Mouse (Mus musculus) lung, embryonic 14.5 days (tissue): Measurements from ENCODE around the gene Sncg. TPM values are rescaled to one million over a fixed set of nuclear protein-coding genes. Genes with fewer than 3 reads are reported as not detected.
"Not testable (repeated sequence)": the region's sequence is repeated elsewhere in the genome, so short reads cannot be mapped to it uniquely, and the experiment has no call there.

Experiments used
- ATAC-seq: fragments of 200-750 bp; cut with Nextera tagmentation; 2 replicates; pipeline ENCODE4 v1.8.0; 2017; ENCODE audit warnings: mild to moderate bottlenecking, moderate TSS enrichment, moderate library complexity; ENCODE audit not compliant: insufficient read depth
- DNase-seq: peaks from one replicate; pipeline ENCODE4 v3.0.0-alpha.2; 2015
- H3K27ac ChIP-seq: fragments of 300-500 bp; sonication (generic); 2 replicates; pipeline ENCODE4 v1.5.1; 2014; ENCODE audit warnings: low read depth, mild to moderate bottlenecking, moderate library complexity
- H3K27me3 ChIP-seq: fragments of 300-500 bp; sonication (generic); 2 replicates; pipeline ENCODE4 v1.6.1; 2014; ENCODE audit warnings: low read length, control low read depth; ENCODE audit not compliant: insufficient read depth
- H3K36me3 ChIP-seq: fragments of 300-500 bp; sonication (generic); 2 replicates; pipeline ENCODE4 v1.6.1; 2014; ENCODE audit warnings: control low read depth; ENCODE audit not compliant: insufficient read depth
- H3K4me1 ChIP-seq: fragments of 300-500 bp; sonication (generic); 2 replicates; pipeline ENCODE4 v1.6.1; 2014; ENCODE audit warnings: antibody characterized with exemption, control low read depth; ENCODE audit not compliant: insufficient read depth
- H3K4me2 ChIP-seq: fragments of 300-500 bp; sonication (generic); 2 replicates; pipeline ENCODE4 v1.6.1; 2014; ENCODE audit warnings: mild to moderate bottlenecking
- H3K4me3 ChIP-seq: fragments of 300-500 bp; sonication (generic); 2 replicates; pipeline ENCODE4 v1.5.1; 2014; ENCODE audit warnings: low read depth, low read length
- H3K9ac ChIP-seq: fragments of 300-500 bp; sonication (generic); 2 replicates; pipeline ENCODE4 v1.6.1; 2014
- H3K9me3 ChIP-seq: fragments of 300-500 bp; sonication (generic); 2 replicates; pipeline ENCODE4 v1.6.1; 2016; ENCODE audit warnings: low read depth, low read length, control low read depth
- CTCF ChIP-seq: IDR thresholded peaks from 2 replicates; pipeline ENCODE4 v1.5.1; 2016; ENCODE audit warnings: antibody characterized with exemption, low read depth
- WGBS: fragments of 180-500 bp; shearing (Covaris S2); extraction: QIAGEN DNeasy Blood & Tissue Kit; methylation state at CpG from one replicate; pipeline ENCODE4 v1.1.7; 2014; 5-methylcytosine and 5-hydroxymethylcytosine counted together
- polyA plus RNA-seq: library from polyadenylated mRNA; unstranded; fragments of >200 nt; fragmentation: Nextera tagmentation; extraction: Ambion mirVana; gene quantifications from 2 replicates; pipeline ENCODE4 v1.2.1, GENCODE M21; 2014

Gene Sncg
- 4.9 and 5.2 TPM in 2 replicates for polyA plus RNA-seq

DNA sequence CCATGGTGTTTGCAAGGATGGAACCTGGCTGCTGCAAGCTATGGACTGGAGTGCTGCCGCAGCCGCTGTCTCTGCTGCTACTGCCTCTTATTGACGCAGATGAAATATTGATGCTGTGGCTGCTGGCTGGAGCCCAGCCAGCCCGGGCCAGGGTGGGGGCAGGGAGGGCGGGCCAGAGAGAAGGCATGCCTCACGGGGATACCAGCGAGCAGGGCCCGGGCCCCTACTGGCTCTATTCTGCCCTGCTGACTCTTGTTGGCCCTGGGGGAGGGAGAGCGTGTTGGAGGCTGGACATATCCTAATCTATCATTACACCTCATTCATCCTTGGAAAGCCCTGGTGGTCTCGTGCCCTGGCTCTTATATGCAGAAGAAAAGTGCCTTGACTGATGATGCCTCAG, at the start of gene Sncg:
Sncg (minus strand) TSS at position 213 of the 400 bp plus-strand sequence.
- no peak for TF ChIP-seq CTCF
- no peak within 1 kb of the TSS for H3K27ac ChIP-seq
- peak within 1 kb of the TSS; percentile 23 for H3K4me3 ChIP-seq
- H3K9me3 ChIP-seq, result no peaks in the 10 kb centered on the region
- no peaks in the 10 kb centered on the region for H3K4me1 ChIP-seq
- 25% methylated on average over 10 of the region's 10 CpGs for WGBS
- ATAC-seq (peak; percentile 57; the same call in 1 of the 2 replicates), DNase-seq (peak; percentile 73)
- peak within 1 kb of the TSS; percentile 48 for H3K4me2 ChIP-seq
- H3K36me3 ChIP-seq, result no peaks in the 10 kb centered on the region
- no peak within 1 kb of the TSS for H3K9ac ChIP-seq
- H3K27me3 ChIP-seq, result no peaks in the 10 kb centered on the region

GRCm38 (mm10) chr14:34421078-34421477, 46.5 kb upstream of the Sncg start:
- H3K36me3 ChIP-seq, result peaks cover 71% of the 10 kb centered on the region
- 87% methylated on average over 1 of the region's 1 CpGs for WGBS
- TF ChIP-seq CTCF, result no peak

DNA sequence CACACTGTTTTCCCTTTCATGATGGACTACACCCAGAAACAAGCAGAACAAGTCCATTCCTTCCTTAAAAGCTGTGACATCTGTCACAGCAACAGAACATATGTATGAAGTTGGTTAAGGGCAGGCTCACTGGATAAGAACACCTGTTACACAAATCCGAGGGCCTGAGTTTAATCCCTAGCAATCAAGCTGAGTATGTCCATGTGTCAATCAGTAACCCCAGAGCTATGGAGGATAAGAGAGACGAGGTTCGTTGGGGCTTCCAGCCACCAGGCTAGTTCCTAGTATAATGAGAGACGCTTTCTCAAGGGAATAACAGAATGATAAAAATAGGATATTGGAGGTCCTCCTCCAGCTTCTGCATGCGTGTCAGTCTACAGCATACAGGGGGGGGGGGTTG, 42.9 kb upstream of the Sncg start:
- ATAC-seq (no peak), DNase-seq (no peak)
- Histone ChIP-seq H3K9me3 (no peaks in the 10 kb centered on the region), H3K27me3 (no peaks in the 10 kb centered on the region), H3K27ac (no peak overlapping the region), H3K4me2 (no peak overlapping the region), H3K36me3 (peaks cover 69% of the 10 kb centered on the region), H3K9ac (no peak overlapping the region), H3K4me3 (no peak overlapping the region), H3K4me1 (no peaks in the 10 kb centered on the region)
- TF ChIP-seq CTCF, result no peak
- whole genome bisulfite sequencing, result 88% methylated on average over 5 of the region's 5 CpGs

More at GRCm38 (mm10) chr14:34421078-34421477, 46.5 kb upstream of the Sncg start:
- DNase-seq (no peak), ATAC-seq (no peak)
- Histone ChIP-seq H3K27me3 (no peaks in the 10 kb centered on the region), H3K9me3 (no peaks in the 10 kb centered on the region), H3K27ac (no peak overlapping the region), H3K4me3 (no peak overlapping the region), H3K4me2 (no peak overlapping the region), H3K9ac (no peak overlapping the region), H3K4me1 (no peaks in the 10 kb centered on the region)

DNA sequence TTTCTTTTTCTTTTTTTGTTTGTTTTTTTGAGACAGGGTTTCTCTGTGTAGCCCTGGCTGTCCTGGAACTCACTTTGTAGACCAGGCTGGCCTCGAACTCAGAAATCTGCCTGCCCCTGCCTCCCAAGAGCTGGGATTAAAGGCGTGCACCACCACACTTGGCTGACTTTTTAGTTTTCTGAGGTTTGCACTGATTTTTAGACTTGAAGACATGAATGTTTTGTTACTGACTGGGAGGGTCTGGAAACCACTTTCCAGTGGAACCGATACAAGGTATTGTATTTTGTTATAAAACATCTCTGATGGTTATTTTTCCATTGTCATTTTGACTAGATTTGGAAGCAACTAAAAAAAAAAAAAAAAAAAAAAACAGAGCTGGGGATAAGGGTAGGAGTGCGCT, 42.4 kb upstream of the Sncg start:
- not testable (repeated sequence) for DNase-seq, H3K27ac ChIP-seq, H3K9ac ChIP-seq, H3K4me2 ChIP-seq, H3K9me3 ChIP-seq, H3K27me3 ChIP-seq, H3K4me3 ChIP-seq, H3K4me1 ChIP-seq, ATAC-seq
- H3K36me3 ChIP-seq, result peaks cover 69% of the 10 kb centered on the region
- WGBS, result 92% methylated on average over 4 of the region's 4 CpGs

GRCm38 (mm10) chr14:34412164-34412896, 37.7 kb upstream of the Sncg start:
- no peak for TF ChIP-seq CTCF
- H3K4me3 ChIP-seq, result no peak overlapping the region
- H3K4me2 ChIP-seq, result no peak overlapping the region
- no peak overlapping the region for H3K9ac ChIP-seq
- no peak overlapping the region for H3K27ac ChIP-seq
- H3K4me1 ChIP-seq, result no peaks in the 10 kb centered on the region
- WGBS, result 93% methylated on average over 7 of the region's 7 CpGs
- peaks cover 80% of the 10 kb centered on the region for H3K36me3 ChIP-seq
- ATAC-seq (no peak), DNase-seq (no peak)
- H3K27me3 ChIP-seq, result no peaks in the 10 kb centered on the region
- no peaks in the 10 kb centered on the region for H3K9me3 ChIP-seq

DNA sequence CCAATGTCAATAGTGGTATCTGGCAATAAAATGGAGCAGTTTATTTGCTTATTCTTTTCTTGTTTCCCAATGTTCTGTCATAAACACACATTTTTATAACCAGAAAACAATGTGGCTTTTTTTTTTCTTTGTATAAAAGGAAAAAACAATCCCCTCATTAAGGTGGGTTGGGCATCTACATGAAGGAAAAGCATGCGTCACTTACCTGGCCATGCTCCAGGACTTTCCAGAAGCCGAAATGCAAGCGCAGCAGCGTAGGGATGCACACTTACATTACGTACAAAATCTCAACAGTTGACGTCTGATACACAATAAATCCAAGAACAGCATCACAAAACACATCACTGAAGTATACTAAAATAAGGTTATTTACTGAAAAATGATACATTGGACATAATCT, 36.1 kb upstream of the Sncg start:
- H3K27me3 ChIP-seq, result no peaks in the 10 kb centered on the region
- H3K4me1 ChIP-seq, result no peaks in the 10 kb centered on the region
- no peak for DNase-seq
- WGBS, result 92% methylated on average over 6 of the region's 6 CpGs
- peaks cover 91% of the 10 kb centered on the region for H3K36me3 ChIP-seq
- H3K27ac ChIP-seq, result no peak overlapping the region
- H3K9me3 ChIP-seq, result no peaks in the 10 kb centered on the region
- no peak overlapping the region for H3K9ac ChIP-seq
- H3K4me2 ChIP-seq, result no peak overlapping the region
- ATAC-seq, result no peak
- no peak for TF ChIP-seq CTCF
- no peak overlapping the region for H3K4me3 ChIP-seq

DNA sequence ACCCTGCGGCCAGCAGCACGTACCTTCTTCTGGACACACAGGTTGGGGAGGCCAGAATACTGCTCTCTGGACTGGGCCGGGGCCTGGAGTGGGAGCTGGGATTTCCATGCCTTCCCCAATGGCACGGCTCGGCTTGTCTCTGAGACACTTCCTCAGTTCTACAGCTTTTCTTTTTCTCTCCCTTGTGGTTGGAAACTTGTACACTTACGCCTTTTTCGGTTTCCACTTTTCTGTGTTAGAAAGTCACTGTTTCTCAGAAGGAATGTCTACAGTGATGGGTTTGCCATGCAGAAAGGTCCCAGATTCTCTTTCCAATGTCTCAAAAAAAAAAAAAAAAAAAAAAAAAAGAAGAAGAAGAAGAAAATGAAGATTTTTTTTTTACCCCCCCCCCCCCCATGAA, 28.8 kb upstream of the Sncg start:
- ATAC-seq, result no peak
- 95% methylated on average over 7 of the region's 7 CpGs for WGBS
- no peak for TF ChIP-seq CTCF
- Histone ChIP-seq H3K9me3 (no peaks in the 10 kb centered on the region), H3K9ac (no peak overlapping the region), H3K4me3 (no peak overlapping the region), H3K4me2 (no peak overlapping the region), H3K4me1 (no peaks in the 10 kb centered on the region), H3K27me3 (no peaks in the 10 kb centered on the region), H3K36me3 (peaks cover 73% of the 10 kb centered on the region), H3K27ac (no peak overlapping the region)
- DNase-seq, result no peak
